Mouse (Mus musculus): ENCODE results near the gene Sh3kbp1.

Gene Sh3kbp1

DNA sequence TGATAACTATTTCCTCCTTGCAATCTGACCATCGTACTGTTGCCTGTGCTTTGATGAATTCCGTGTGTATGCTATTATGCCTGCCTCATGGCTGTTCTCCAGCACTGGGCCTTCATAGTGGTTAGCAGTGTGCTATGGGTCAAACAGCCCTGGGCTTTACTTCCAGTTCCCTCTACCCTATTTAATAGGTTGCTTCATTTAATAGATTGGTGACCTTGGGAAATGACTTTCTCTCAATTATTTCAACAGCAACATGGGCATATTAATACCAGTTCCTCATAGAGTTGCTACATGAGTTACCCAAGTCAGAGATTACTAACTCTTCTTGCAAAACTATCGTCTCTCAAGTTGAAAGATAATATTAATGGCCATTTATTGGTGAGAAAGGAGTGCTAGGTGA is 285.0 kb downstream of the Sh3kbp1 start:
- DNase-seq (ENCODE audit: low spot score in 2 of 2), result no peak

DNA sequence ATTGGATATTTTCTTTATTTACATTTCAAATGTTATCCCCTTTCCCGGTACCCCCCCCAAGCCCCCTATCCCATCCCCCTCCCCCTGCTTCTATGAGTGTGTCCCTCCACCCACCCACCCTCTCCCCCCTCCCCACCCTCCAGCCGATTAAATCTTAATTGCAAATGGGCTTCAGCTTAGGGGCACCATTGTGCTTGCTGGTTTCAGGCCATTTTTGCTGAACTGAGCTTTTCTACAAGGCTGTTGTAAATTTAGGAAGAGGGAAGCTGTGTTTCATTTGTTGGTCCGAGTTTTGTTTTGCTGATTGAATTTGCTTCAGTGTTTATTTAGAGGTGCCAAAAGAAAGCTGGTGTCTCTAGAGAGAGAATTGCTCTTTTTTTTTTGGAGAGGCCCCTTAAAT is 286.4 kb downstream of the Sh3kbp1 start:
- no peak for DNase-seq (ENCODE audit: low spot score in 2 of 2)

DNA sequence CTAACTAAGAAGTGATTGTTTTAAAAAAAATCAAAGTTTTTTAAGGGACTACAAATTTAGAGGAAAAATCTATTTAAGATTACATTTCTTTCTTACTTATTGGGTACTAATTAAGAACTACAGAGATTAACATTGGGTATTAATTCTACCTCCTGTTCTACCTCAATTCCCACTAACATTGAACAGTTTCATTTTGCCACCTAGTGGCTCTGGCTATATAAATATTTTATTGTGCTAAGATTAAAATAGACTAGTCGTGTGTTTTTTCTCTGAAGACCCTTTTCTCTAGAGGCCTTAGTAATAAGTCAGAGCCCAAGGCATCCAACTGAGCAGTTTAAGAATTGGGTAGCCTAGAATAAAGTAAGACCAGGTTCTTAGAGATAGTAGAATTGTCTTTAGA is 288.1 kb downstream of the Sh3kbp1 start:
- DNase-seq (ENCODE audit: low spot score in 2 of 2), result no peak

DNA sequence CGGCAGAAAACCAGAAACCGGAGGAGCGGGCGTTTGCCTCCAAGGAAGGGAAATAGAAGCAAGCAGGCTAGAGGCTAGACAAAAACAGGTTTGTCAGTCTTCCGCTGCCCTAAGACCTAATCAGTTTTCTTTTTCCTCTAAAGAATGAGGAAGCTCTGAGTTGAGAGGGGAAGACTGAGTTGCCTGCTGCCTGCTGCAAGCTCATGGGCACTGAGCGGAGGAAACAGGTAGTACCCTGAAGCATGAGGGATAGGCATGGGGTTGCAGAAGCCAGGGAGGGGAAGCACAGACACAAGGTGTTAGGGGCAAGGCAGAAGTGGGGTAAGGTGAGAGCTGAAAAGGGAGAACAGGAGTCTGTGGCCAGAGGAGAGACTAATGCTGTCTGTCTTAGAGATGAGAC is 297.7 kb downstream of the Sh3kbp1 start:
- no peak for DNase-seq (ENCODE audit: low spot score in 2 of 2)

DNA sequence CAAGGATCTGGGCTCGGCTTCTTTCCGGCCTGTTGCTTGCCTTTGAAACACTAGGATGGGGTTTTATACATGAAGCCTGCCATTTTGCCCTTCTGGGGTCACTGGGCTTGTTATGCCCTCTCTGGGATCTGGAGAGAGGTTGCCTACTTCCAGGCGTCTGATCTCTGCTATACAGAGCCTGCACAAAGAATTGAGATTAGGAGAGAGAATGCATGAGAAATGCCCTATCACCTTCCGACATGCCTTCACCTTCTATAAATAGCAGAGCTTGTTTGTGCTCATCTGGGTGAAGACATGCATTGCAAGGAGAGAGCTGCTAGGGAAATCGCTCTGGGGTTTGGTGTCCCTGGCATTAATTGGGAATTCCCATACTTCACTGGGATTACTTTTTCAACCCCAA is 301.1 kb downstream of the Sh3kbp1 start:
- no peak for DNase-seq (ENCODE audit: low spot score in 2 of 2)

DNA sequence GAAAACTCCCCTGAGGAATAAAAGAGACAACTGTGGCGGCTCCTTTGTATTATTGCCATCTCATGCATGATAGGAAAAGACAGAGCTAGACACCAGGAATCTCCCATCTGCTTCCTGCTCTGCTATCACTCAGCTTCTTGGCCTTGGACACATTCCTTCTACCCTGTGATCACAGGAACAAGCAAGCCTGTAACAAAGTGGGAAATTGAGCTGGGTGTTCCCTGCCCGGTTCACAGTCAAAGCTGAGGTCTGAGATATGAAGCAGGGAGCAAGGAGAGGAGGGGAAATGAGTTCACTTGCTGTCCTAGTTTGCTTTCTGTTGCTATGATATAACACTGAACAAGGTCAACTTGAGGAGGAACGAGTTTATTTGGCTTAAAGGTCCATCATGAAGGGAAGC is 301.8 kb downstream of the Sh3kbp1 start:
- DNase-seq (ENCODE audit: low spot score in 2 of 2), result no peak

DNA sequence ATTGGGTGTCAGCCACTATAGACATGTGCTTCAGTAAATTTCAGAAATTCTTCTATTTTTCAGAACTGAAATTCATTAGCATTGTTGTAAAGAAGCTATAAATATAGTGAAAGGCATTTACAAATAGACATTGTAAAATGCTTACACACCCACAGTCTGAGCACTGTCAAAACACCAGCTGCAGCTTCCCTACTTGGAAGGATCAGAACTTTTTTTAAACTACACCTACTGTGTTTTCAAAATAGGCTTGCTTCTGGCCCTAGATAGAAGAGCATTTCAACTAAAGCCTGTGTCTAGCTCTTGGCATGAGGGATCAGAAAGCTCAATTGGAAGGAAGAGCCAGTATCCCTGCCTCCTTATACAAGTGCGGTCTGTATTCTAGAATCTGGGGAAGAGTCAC is 305.0 kb downstream of the Sh3kbp1 start:
- DNase-seq (ENCODE audit: low spot score in 2 of 2), result no peak

DNA sequence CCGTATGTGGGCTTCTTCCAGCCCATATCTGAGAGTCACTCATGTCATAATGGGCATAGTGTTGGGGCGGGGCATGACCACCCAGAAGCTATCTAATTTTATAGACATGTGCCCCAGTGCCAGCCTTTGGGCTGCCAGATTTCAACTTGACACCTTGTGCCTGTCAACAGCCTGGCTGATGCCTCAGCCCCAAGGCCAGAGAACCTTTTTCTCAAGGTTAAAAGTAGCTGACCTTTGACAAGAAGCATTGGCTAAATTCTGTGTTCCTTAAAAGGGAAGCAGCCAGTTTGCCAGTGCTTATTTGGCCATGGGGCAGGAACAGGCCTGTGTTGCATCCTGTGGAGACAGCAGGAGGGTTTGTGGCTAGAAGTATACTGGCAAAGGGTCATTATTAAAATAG is 315.5 kb downstream of the Sh3kbp1 start:
- no peak for DNase-seq (ENCODE audit: low spot score in 2 of 2)

DNA sequence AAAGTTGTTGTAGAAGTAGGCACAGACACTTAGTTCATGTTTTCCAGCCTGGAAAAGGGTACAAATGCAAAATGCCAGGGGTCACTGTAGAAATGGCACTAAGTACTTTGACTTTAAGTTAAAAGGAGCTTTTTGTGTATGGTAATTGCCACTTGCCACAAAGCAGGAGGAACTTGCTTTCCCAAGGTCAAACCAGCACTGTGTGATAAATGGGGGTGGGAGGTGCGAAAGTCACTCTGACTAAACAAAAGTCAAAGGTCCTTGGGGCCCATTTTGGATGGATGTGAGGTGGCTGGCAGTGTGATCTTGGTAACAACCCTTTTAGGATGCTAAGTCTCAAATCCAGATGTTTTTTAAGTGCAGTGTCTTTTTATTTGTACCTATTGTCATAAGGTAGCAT is 316.5 kb downstream of the Sh3kbp1 start:
- no peak for DNase-seq (ENCODE audit: low spot score in 2 of 2)

DNA sequence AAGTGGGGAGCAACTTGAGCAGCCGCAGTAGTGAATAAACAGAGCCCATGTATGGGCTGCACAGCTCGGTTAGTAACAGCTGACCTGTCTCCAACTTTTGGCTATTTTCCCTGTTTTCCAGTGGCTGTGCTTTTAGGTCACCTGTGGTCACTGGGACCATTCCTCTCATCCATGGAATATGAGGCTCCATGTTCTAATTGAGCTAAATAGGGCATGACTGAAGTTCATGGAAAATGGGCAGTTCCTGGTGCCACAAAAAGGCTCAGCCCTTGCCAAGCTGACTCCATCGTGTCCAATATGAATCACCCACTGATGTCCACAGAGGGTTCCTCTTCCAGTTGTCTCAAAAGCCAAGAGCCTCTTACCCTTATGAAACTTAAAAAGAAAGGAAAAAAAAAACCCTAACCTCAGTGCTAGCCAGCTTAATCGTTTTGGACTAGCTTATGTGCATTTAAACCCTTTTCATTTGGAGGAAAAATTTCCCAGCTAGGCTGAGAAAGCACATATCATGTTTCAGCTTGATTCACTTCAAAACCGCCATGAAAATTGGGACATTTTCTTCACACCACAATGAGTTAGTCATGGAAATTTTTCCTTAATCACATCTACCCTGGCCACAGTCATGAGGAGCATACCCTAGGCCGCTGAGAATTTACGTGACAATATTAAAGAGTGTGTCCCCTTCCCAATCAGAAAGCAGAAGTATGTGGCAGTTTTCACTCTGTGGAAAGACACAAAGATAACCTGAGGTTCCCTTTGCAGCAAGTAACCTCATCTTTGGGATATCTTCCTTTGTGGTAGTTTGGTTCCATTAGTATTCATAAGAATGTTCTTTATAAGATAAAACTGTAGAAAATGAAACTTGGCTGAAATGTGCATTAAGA is 326.7 kb downstream of the Sh3kbp1 start:
- no peak for DNase-seq (ENCODE audit: low spot score in 2 of 2)

DNA sequence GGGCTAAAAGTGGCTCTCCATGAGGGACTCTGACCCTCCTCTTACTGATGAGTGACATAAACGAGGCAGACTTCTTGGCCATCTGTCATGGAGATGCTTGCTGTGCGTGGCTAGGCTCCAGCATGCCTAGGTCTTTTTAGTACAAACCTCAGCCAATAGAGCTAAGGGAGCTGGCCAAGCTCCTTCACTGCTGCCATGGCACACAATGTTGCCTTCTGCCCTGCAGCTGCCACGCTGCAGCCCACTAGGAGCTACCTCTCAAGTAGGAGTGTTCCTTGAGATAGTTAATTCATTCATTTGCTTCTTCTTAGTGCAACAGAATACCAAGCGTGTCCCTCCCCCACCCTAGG is 327.3 kb downstream of the Sh3kbp1 start:
- DNase-seq (ENCODE audit: low spot score in 2 of 2), result no peak

DNA sequence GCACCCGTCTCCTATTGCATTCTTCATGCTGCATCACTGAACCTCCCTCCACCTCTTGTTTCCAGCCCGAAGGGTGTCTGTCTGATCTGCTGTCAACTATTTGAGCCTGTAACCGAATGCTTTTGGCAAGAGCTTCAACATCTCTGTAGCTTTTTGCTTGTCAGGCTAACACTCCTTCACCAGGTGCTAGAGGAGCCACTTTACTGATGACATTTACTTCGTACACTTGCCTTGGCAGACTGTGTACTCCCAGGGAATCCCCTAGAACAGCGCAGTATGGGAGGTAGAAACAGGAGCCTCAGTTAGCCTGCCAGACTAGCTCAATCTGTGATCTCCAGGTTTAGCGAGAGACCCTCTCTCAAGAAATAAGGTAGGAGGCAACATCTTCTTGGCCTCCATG is 328.4 kb downstream of the Sh3kbp1 start:
- no peak for DNase-seq (ENCODE audit: low spot score in 2 of 2)

DNA sequence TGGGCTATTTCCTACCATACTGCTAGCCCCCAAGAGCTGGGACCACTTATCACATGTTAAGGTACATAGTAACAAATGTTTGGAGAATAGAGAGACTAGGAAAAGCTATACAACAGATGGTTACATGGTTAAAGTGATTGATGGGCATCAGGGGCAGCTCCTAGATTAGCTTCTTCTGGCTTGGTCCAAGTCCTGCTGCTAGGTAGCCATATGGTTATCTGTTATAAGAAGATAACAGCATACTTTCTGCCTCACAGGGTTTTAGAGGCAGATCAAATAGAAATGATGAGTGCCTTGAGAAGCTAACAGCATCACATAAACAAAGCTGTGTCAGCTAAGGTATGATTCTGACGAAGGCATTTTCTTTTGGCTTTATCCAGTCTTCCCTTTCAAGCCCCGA is 334.3 kb downstream of the Sh3kbp1 start:
- DNase-seq (ENCODE audit: low spot score in 2 of 2), result no peak

DNA sequence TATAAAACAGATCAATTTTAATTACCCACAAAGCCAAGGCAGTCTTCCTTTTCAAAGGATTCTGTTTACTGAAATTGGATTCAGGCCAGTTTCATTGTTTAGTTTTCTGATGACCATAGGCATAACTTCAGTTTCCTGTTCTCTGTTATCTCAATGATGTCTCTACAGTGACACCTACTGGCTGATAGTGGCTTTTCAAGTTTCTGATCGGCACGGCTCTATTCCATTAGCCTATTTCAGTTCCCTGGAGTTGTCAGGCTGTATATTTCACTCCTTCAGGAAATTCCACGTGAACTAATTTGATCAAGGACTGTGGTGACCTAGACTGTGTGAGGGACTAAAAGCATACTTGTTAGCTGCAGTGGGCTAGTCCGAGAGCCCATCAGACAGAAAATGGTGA is 336.2 kb downstream of the Sh3kbp1 start:
- peak; percentile 22 to 28 for DNase-seq (ENCODE audit: low spot score in 2 of 2)

DNA sequence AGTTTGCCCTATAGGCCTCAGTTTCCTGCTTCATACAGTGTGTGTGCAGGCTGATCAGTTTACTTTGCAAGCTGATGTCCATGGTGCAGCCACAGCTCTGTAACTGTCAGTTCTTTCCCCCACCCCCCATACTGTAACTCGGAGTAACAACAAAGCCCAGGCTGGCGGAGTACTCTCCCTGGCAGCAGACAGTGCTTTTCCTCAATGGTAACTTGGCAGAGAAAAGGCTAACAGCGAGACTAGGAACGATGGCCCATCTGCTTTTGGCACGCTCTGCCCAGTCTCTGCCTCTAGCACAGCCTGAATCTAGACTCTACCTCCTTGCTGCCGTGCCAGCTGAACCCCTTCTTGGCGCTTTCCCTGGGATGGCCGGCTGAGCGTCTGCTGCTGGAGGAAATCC is 336.9 kb downstream of the Sh3kbp1 start:
- no peak for DNase-seq (ENCODE audit: low spot score in 2 of 2)

DNA sequence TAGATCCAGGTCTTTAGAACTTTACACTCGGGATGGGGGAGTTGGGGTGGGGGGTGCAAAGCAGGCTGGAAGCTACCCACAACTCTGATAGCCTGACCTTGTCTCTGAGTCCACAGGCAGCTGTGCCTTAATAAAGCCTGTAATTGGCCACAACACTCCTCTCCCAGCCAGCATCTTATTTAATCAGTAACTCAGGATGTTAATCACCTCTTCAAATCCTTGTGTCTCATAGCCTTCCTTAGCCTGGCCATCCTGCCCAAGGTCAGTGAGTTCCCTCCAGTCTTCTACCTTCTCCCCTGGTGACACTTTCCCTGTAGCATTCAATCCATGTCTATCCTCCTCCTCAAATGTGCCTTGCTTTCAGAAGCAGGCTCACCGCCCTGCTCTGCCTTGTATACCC is 342.0 kb downstream of the Sh3kbp1 start:
- DNase-seq (ENCODE audit: low spot score in 2 of 2), result no peak

DNA sequence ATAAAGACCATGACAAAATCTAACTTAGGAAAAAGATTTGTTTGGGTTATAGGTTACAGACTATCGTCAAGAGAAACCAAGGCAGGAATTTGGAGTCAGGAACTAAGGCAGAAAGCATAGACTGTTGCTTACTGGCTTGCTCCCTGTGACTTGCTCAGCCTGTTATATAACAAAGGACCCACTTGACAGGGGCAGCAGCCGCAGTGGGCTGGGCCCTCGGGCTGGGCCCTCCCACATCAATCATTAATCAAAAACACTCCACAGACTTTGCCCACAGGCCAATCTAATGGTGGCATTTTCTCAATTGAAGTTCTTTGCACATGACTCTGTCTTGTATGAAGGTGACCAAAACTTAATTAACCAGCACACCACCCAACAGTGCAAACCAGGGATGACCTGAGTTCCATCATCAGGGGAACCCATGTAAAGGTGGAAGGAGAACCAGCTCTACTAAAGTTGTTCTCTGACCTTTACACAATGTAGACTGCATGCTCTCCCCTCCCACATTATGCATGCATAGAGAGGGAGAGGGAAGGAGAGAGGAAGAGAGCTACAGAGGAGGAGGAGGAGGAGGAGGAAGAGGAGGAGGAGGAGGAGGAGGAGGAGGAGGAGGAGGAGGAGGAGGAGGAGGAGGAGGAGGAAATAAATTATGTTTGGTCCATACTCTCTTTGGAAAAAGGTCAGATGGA is 344.2 kb downstream of the Sh3kbp1 start:
- DNase-seq (ENCODE audit: low spot score in 2 of 2), result no peak

DNA sequence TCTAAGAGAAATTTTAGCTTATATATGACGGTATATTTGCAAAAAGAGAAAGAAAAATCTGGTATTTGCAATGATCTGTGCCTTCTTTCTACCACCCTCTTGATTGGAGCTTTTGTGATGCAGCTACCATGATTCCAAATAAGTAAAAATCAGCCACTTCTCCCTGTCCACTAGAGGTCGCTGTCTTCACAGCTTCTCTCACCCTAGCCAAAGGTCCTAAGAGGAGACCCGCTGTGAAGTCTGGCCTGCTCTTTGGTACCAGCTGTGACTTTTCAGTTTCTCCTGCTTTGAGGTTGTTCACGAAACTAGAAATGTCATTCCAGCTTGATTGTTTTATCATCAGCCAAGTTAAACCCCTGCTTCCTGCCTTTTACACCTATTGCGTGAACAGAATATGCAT is 346.7 kb downstream of the Sh3kbp1 start:
- DNase-seq (ENCODE audit: low spot score in 2 of 2), result no peak

DNA sequence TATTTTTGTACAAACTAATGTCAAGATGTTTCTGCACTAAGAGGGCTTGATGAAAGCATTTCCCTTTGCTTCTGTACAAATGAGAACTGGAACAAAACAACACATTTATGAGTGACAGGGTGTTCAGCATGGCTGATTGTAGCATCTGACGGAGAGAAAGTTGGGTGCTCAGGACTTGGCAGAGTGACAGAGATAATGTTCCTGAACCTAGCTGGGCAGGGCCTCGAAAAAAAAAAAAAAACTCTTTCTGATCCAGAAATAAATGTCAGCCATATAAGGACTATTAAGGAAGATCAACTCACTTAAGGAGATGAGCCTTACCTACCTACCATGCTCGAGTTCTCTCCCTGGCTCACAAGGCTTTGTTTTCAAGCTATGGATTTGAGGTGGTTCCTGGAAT is 349.2 kb downstream of the Sh3kbp1 start:
- DNase-seq (ENCODE audit: low spot score in 2 of 2), result no peak

DNA sequence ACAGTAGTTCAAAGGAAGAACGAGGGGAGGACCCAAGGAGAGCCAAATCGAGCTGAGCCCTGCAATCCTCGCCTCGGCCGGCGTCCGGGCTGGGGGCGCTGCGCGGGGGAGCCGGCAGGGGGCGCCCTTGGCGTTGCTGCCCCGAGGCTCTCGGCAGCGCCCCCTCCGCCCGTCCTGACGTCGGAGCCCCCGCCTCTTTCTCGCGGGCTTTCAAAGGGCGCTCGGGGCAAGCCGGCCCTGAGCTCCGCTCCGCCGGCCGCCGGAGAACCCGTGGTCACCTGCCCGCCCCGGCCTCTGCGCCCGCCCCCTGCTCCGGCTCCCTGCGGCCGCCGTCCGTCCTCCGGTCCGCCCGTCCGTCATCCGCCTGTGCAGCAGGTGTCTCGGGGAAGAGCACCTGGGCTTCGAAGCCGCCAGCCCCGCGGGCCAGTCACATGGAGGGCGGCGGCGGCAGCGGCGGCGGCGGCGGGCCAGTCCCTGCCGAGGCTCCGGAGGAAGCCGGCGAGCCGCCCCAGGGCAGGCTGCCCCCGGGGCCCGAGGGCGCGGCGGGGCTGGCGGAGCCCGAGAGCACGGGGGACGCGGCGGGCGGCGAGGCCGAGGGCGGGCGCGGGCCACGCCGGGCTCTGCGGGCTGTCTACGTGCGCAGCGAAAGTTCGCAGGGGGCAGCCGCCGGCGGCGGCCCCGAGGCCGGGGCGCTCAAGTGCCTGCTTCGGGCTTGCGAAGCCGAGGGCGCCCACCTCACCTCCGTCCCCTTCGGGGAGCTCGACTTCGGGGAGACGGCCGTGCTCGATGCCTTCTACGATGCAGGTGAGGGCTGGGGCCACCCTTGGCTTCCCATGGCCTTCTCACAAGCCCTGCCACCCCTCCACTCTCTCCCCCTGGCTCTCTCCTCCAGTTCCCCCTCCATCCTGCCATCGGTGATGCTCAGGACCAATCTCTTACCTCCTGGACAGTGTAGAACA is 361.2 kb downstream of the Sh3kbp1 start, which contains the start of gene Map3k15:
Gene Map3k15, plus strand, starts transcription at position 432 of the 959 bp plus-strand sequence.
- DNase-seq (ENCODE audit: low spot score in 2 of 2), result peak; percentile 15 to 55

DNA sequence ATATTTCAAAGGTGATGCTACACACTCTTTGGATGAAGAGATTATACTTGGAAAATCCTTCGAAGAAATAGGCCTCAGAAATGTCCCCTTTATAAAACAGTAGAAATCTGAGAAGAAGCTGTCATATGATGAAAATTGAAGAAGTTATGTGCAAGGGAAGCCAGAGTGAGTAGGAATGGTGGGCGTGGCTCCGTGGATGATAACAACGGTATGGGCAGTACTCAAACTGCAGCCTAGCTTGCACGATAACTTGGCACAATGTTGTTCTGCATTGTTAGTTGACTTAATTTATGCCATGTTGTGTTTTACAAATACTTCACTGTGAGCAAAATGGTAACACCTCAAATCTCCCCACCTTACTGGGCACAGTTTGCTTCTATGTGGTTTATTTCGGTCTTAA is 368.7 kb downstream of the Sh3kbp1 start:
- no peak for DNase-seq (ENCODE audit: low spot score in 2 of 2)
